35 mouse cellular contexts compared by ENCODE assay signal in the genomic region with DNA sequence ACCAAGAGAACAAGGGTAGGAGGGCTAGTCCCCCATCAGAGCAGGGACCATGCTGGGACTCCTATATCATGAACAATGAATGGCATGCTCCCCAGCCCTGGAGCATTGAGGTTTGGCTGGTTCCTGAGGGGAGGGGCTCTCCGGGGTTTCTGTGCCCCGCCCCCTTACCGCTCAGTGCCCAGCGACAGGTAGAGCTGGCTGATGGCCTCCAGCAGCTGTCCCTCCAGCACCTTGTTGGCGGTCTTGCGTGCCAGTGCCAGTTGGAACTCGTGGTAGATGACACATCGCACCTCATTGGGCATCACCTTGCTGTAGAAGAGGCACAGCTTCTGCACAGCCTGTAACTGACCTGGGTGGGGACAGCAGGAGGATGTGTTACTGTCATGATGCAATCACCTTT. TPM values are rescaled to one million over a fixed set of nuclear protein-coding genes. Genes with fewer than 3 reads are reported as not detected.
"Had no signal": no experiment of that assay in that cellular context is flagged by ENCODE, and none has a peak within 500 bp of the region (broad histone marks: within the 10 kb centered on the region; RNA-seq: fewer than 3 reads in every experiment).

No protein-coding gene starts in this region.

- DNase-seq: heart, adult 2 months; heart, postnatal 14 days; heart, postnatal 36 days; heart, postnatal 4 days; kidney, adult 11 months; kidney, adult 18-20 months; kidney, adult 2 months; kidney, adult 8-10 months; kidney, adult 9 months; kidney, postnatal 10 days; kidney, postnatal 14 days; kidney, postnatal 25 days; kidney, postnatal 36 days; kidney, postnatal 4 days; layer of hippocampus, adult 9-11 months; layer of hippocampus, postnatal 36 days had no signal

- H3K27ac ChIP-seq: heart, adult 2 months; heart, embryonic 10.5 days; heart, embryonic 13.5 days; heart, embryonic 15.5 days; hindbrain, embryonic 10.5 days; hindbrain, embryonic 13.5 days; hindbrain, embryonic 14.5 days; hindbrain, embryonic 15.5 days; hindbrain, postnatal 0 days; intestine, embryonic 15.5 days; kidney, embryonic 15.5 days; kidney, postnatal 0 days; layer of hippocampus, adult 2 months had no signal

- H3K27me3 ChIP-seq: hindbrain, embryonic 13.5 days; hindbrain, embryonic 15.5 days; intestine, embryonic 15.5 days; kidney, embryonic 15.5 days had no signal

- H3K36me3 ChIP-seq: hindbrain, embryonic 10.5 days; hindbrain, embryonic 13.5 days; hindbrain, embryonic 15.5 days; intestine, embryonic 15.5 days had no signal

- ATAC-seq: hindbrain, embryonic 16.5 days; hindbrain, postnatal 0 days; inflammation-experienced regulatory T-cells, adult 6 months; intestine, embryonic 15.5 days; intestine, embryonic 16.5 days; intestine, postnatal 0 days had no signal

- H3K9ac ChIP-seq: heart, embryonic 12.5 days; heart, embryonic 13.5 days; heart, embryonic 15.5 days; hindbrain, embryonic 13.5 days; hindbrain, embryonic 14.5 days; hindbrain, embryonic 15.5 days; intestine, embryonic 15.5 days; kidney, embryonic 15.5 days had no signal

- H3K4me3 ChIP-seq: heart, adult 2 months; heart, embryonic 10.5 days; heart, embryonic 12.5 days; heart, embryonic 13.5 days; heart, embryonic 15.5 days; hindbrain, embryonic 10.5 days; hindbrain, embryonic 13.5 days; hindbrain, embryonic 15.5 days; intestine, embryonic 15.5 days; kidney, embryonic 15.5 days; layer of hippocampus, adult 2 months had no signal

- H3K9me3 ChIP-seq: heart, embryonic 10.5 days; heart, embryonic 12.5 days; heart, embryonic 13.5 days; heart, embryonic 15.5 days; hindbrain, embryonic 10.5 days; hindbrain, embryonic 13.5 days; hindbrain, embryonic 15.5 days; intestine, embryonic 15.5 days; kidney, embryonic 15.5 days had no signal

- H3K4me1 ChIP-seq: heart, embryonic 10.5 days; heart, embryonic 12.5 days; heart, embryonic 13.5 days; heart, embryonic 15.5 days; hindbrain, embryonic 10.5 days; hindbrain, embryonic 13.5 days; hindbrain, embryonic 15.5 days; intestine, embryonic 15.5 days; kidney, embryonic 15.5 days had no signal

- H3K4me2 ChIP-seq: heart, embryonic 11.5 days; heart, embryonic 12.5 days; heart, embryonic 13.5 days; heart, embryonic 15.5 days; hindbrain, embryonic 13.5 days; hindbrain, embryonic 14.5 days; hindbrain, embryonic 15.5 days; intestine, embryonic 15.5 days; kidney, embryonic 15.5 days had no signal

RNA-seq across cellular contexts. Expression of gene Htra3, which starts 23.6 kb away (rescaled TPM):
- total RNA-seq: hematopoietic stem cell, adult 5-6 weeks had no signal
- polyA plus RNA-seq: inflammation-experienced regulatory T-cells, adult 6 months had no signal
